Mouse (Mus musculus): ENCODE measurements around the gene Nfatc3. TPM values are rescaled to one million over a fixed set of nuclear protein-coding genes. Genes with fewer than 3 reads are reported as not detected.
A peak's percentile ranks its signal among the peaks of the same experiment; 100 is the strongest.

Gene Nfatc3
- polyA plus RNA-seq, 1 experiment from 2014 or later: 4.5 TPM

- peak overlapping the region; percentile 14; the same call in 1 of the 2 replicates for H3K4me3 ChIP-seq (ENCODE audit: low read length)
- WGBS: 34% methylated on average over 6 of the region's 6 CpGs
- ATAC-seq: peak; percentile 85
- H3K4me2 ChIP-seq (ENCODE audit: low read depth, low read length): peak overlapping the region; percentile 34; the same call in 1 of the 2 replicates
- peak overlapping the region; percentile 93 for H3K27ac ChIP-seq (ENCODE audit: low read length)
- no peaks in the 10 kb centered on the region for H3K27me3 ChIP-seq (replicated peaks; ENCODE audit: control insufficient read depth, insufficient read depth, low read length)
- H3K9ac ChIP-seq (ENCODE audit: low read depth, low read length): 0 out of 2 replicates have a peak overlapping the region, but pooled peaks have one; percentile 21
- H3K36me3 ChIP-seq (ENCODE audit: control insufficient read depth, insufficient read depth, low read length): 0 out of 2 replicates have a peak, but pooled peaks cover 3% of the 10 kb centered on the region
- H3K4me1 ChIP-seq (ENCODE audit: control insufficient read depth, insufficient read depth, low read length): peaks cover 16% of the 10 kb centered on the region; the same call in 1 of the 2 replicates
- no peaks in the 10 kb centered on the region for H3K9me3 ChIP-seq (ENCODE audit: control insufficient read depth, low read length)
Measured at GRCm38 (mm10) chr8:106054190-106054811, 4.3 kb upstream of the Nfatc3 start.

- H3K27me3 ChIP-seq (replicated peaks; ENCODE audit: control insufficient read depth, insufficient read depth, low read length): no peaks in the 10 kb centered on the region
- H3K9me3 ChIP-seq (ENCODE audit: control insufficient read depth, low read length): no peaks in the 10 kb centered on the region
- H3K4me3 ChIP-seq (ENCODE audit: low read length): no peak overlapping the region
- peaks cover 16% of the 10 kb centered on the region; the same call in 1 of the 2 replicates for H3K4me1 ChIP-seq (ENCODE audit: control insufficient read depth, insufficient read depth, low read length)
- H3K4me2 ChIP-seq (ENCODE audit: low read depth, low read length): 0 out of 2 replicates have a peak overlapping the region, but pooled peaks have one; percentile 34
- WGBS: 41% methylated on average over 3 of the region's 3 CpGs
- H3K9ac ChIP-seq (ENCODE audit: low read depth, low read length): no peak overlapping the region
- H3K36me3 ChIP-seq (ENCODE audit: control insufficient read depth, insufficient read depth, low read length): 0 out of 2 replicates have a peak, but pooled peaks cover 3% of the 10 kb centered on the region
- H3K27ac ChIP-seq (ENCODE audit: low read length): peak overlapping the region; percentile 93
- ATAC-seq: no peak
Measured at GRCm38 (mm10) chr8:106055038-106055437, 3.6 kb upstream of the Nfatc3 start.

GRCm38 (mm10) chr8:106056455-106056982, 2.1 kb upstream of the Nfatc3 start:
- Histone ChIP-seq H3K27ac (ENCODE audit: low read length) (no peak overlapping the region), H3K9ac (ENCODE audit: low read depth, low read length) (no peak overlapping the region), H3K27me3 (replicated peaks; ENCODE audit: control insufficient read depth, insufficient read depth, low read length) (no peaks in the 10 kb centered on the region), H3K4me2 (ENCODE audit: low read depth, low read length) (no peak overlapping the region), H3K4me3 (ENCODE audit: low read length) (no peak overlapping the region), H3K4me1 (ENCODE audit: control insufficient read depth, insufficient read depth, low read length) (peaks cover 18% of the 10 kb centered on the region), H3K9me3 (ENCODE audit: control insufficient read depth, low read length) (no peaks in the 10 kb centered on the region), H3K36me3 (ENCODE audit: control insufficient read depth, insufficient read depth, low read length) (0 out of 2 replicates have a peak, but pooled peaks cover 3% of the 10 kb centered on the region)
- 85% methylated on average over 4 of the region's 4 CpGs for WGBS
- ATAC-seq: no peak

GRCm38 (mm10) chr8:106059613-106060371, 1.2 kb downstream of the Nfatc3 start:
- Histone ChIP-seq H3K4me2 (ENCODE audit: low read depth, low read length) (peak overlapping the region; percentile 57), H3K9ac (ENCODE audit: low read depth, low read length) (peak overlapping the region; percentile 95), H3K27ac (ENCODE audit: low read length) (peak overlapping the region; percentile 96), H3K36me3 (ENCODE audit: control insufficient read depth, insufficient read depth, low read length) (no peaks in the 10 kb centered on the region), H3K27me3 (replicated peaks; ENCODE audit: control insufficient read depth, insufficient read depth, low read length) (no peaks in the 10 kb centered on the region), H3K4me1 (ENCODE audit: control insufficient read depth, insufficient read depth, low read length) (peaks cover 20% of the 10 kb centered on the region), H3K4me3 (ENCODE audit: low read length) (peak overlapping the region; percentile 89), H3K9me3 (ENCODE audit: control insufficient read depth, low read length) (no peaks in the 10 kb centered on the region)
- WGBS: under 1% methylated on average over 82 of the region's 83 CpGs
- ATAC-seq: peak; percentile 81

GRCm38 (mm10) chr8:106060521-106060920, 1.9 kb downstream of the Nfatc3 start:
- H3K36me3 ChIP-seq (ENCODE audit: control insufficient read depth, insufficient read depth, low read length): no peaks in the 10 kb centered on the region
- 5% methylated on average over 3 of the region's 3 CpGs for WGBS
- peak overlapping the region; percentile 89 for H3K4me3 ChIP-seq (ENCODE audit: low read length)
- peak overlapping the region; percentile 57 for H3K4me2 ChIP-seq (ENCODE audit: low read depth, low read length)
- H3K9me3 ChIP-seq (ENCODE audit: control insufficient read depth, low read length): no peaks in the 10 kb centered on the region
- no peak overlapping the region for H3K9ac ChIP-seq (ENCODE audit: low read depth, low read length)
- no peaks in the 10 kb centered on the region for H3K27me3 ChIP-seq (replicated peaks; ENCODE audit: control insufficient read depth, insufficient read depth, low read length)
- ATAC-seq: no peak
- H3K4me1 ChIP-seq (ENCODE audit: control insufficient read depth, insufficient read depth, low read length): peaks cover 15% of the 10 kb centered on the region
- no peak overlapping the region for H3K27ac ChIP-seq (ENCODE audit: low read length)

GRCm38 (mm10) chr8:106061686-106062085, 3.0 kb downstream of the Nfatc3 start:
- no peak overlapping the region for H3K27ac ChIP-seq (ENCODE audit: low read length)
- H3K9ac ChIP-seq (ENCODE audit: low read depth, low read length): no peak overlapping the region
- WGBS: 89% methylated on average over 6 of the region's 6 CpGs
- no peak for ATAC-seq
- H3K27me3 ChIP-seq (replicated peaks; ENCODE audit: control insufficient read depth, insufficient read depth, low read length): no peaks in the 10 kb centered on the region
- no peaks in the 10 kb centered on the region for H3K36me3 ChIP-seq (ENCODE audit: control insufficient read depth, insufficient read depth, low read length)
- H3K4me2 ChIP-seq (ENCODE audit: low read depth, low read length): peak overlapping the region; percentile 57
- no peak overlapping the region for H3K4me3 ChIP-seq (ENCODE audit: low read length)
- H3K4me1 ChIP-seq (ENCODE audit: control insufficient read depth, insufficient read depth, low read length): peaks cover 15% of the 10 kb centered on the region
- no peaks in the 10 kb centered on the region for H3K9me3 ChIP-seq (ENCODE audit: control insufficient read depth, low read length)

- Histone ChIP-seq H3K9ac (ENCODE audit: low read depth, low read length) (no peak overlapping the region), H3K27me3 (replicated peaks; ENCODE audit: control insufficient read depth, insufficient read depth, low read length) (no peaks in the 10 kb centered on the region), H3K4me2 (ENCODE audit: low read depth, low read length) (0 out of 2 replicates have a peak overlapping the region, but pooled peaks have one; percentile 1), H3K27ac (ENCODE audit: low read length) (no peak overlapping the region), H3K4me1 (ENCODE audit: control insufficient read depth, insufficient read depth, low read length) (peaks cover 15% of the 10 kb centered on the region), H3K36me3 (ENCODE audit: control insufficient read depth, insufficient read depth, low read length) (no peaks in the 10 kb centered on the region), H3K4me3 (ENCODE audit: low read length) (no peak overlapping the region), H3K9me3 (ENCODE audit: control insufficient read depth, low read length) (no peaks in the 10 kb centered on the region)
- 96% methylated on average over 7 of the region's 7 CpGs for WGBS
- no peak for ATAC-seq
Measured at GRCm38 (mm10) chr8:106063046-106063445, 4.4 kb downstream of the Nfatc3 start.

- no peak for ATAC-seq
- Histone ChIP-seq H3K4me1 (ENCODE audit: control insufficient read depth, insufficient read depth, low read length) (peaks cover 4% of the 10 kb centered on the region), H3K4me3 (ENCODE audit: low read length) (no peak overlapping the region), H3K27ac (ENCODE audit: low read length) (no peak overlapping the region), H3K4me2 (ENCODE audit: low read depth, low read length) (no peak overlapping the region), H3K36me3 (ENCODE audit: control insufficient read depth, insufficient read depth, low read length) (no peaks in the 10 kb centered on the region), H3K9ac (ENCODE audit: low read depth, low read length) (no peak overlapping the region), H3K27me3 (replicated peaks; ENCODE audit: control insufficient read depth, insufficient read depth, low read length) (no peaks in the 10 kb centered on the region), H3K9me3 (ENCODE audit: control insufficient read depth, low read length) (no peaks in the 10 kb centered on the region)
- WGBS: 97% methylated on average over 2 of the region's 2 CpGs
Measured at GRCm38 (mm10) chr8:106066721-106067120, 8.1 kb downstream of the Nfatc3 start.

- peak; percentile 63 for ATAC-seq
- no peak overlapping the region for H3K4me3 ChIP-seq (ENCODE audit: low read length)
- H3K4me1 ChIP-seq (ENCODE audit: control insufficient read depth, insufficient read depth, low read length): no peaks in the 10 kb centered on the region; the same call in 1 of the 2 replicates
- no peaks in the 10 kb centered on the region for H3K9me3 ChIP-seq (ENCODE audit: control insufficient read depth, low read length)
- H3K27ac ChIP-seq (ENCODE audit: low read length): no peak overlapping the region
- no peak overlapping the region for H3K9ac ChIP-seq (ENCODE audit: low read depth, low read length)
- H3K4me2 ChIP-seq (ENCODE audit: low read depth, low read length): no peak overlapping the region
- no peaks in the 10 kb centered on the region for H3K36me3 ChIP-seq (ENCODE audit: control insufficient read depth, insufficient read depth, low read length)
- 40% methylated on average over 1 of the region's 1 CpGs for WGBS
- no peaks in the 10 kb centered on the region for H3K27me3 ChIP-seq (replicated peaks; ENCODE audit: control insufficient read depth, insufficient read depth, low read length)
Measured at GRCm38 (mm10) chr8:106069565-106069964, 10.9 kb downstream of the Nfatc3 start.
